Mouse (Mus musculus): ENCODE results near the gene Use1. TPM values are rescaled to one million over a fixed set of nuclear protein-coding genes. Genes with fewer than 3 reads are reported as not detected.

Gene Use1
- polyA plus RNA-seq, 1 experiment from 2014 or later = 109 TPM

DNA sequence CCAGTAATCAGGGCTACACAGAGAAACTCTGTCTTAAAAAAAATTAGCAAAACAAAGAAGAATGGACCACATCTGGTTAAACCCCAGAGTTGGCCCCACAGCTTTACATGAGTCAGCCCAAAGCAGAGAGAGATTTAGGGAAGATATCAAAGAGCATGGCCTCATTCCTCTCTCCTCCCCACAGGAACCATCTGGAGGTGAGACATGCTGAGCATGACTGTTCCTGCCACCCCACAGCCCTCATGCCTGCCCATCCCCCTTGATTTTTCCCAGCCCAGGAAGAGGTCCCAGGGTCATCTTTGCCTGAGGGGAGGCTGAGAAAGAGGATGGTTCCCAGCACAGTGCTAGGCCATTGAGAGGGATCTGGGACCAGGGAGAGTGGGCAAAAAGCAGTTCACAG lies 1.7 kb downstream of the Use1 start:
- H3K9me3 ChIP-seq = no peaks in the 10 kb centered on the region
- no peaks in the 10 kb centered on the region for H3K27me3 ChIP-seq
- H3K4me3 ChIP-seq = no peak overlapping the region
- no peak overlapping the region for H3K27ac ChIP-seq (replicated peaks)
- peaks cover 38% of the 10 kb centered on the region for H3K4me1 ChIP-seq (replicated peaks)
- 0 out of 2 replicates have a peak overlapping the region, but pooled peaks have one; percentile 2 for H3K9ac ChIP-seq
- peaks cover 18% of the 10 kb centered on the region for H3K36me3 ChIP-seq
- H3K4me2 ChIP-seq = no peak overlapping the region
- ATAC-seq (ENCODE audit: low read depth) = no peak

DNA sequence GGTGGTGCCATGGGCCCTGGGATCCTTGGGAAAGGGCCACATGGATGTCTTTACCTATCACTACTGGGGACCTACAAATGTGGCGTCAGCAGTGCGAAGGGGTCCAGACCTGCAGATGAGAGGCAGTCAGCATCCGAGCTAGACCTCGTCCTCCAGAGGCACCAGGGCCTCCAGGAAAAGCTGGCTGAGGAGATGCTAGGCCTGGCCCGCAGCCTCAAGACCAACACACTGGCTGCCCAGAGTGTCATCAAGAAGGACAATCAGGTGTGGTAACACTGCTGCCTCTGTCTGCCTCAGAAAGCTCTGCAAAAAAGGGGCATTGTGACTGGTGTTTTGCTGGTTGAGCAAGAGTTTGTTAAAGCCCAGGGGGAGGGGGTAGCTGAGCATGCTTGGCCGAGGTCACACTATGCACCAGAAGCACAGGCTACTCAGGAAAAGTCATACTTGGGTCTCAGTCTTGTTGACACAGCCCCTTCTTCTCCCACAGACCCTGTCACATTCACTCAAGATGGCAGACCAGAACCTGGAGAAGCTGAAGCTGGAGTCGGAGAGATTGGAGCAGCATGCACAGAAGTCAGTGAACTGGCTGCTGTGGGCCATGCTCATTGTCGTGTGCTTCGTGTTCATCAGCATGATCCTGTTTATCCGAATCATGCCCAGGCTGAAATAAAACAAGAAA lies 2.5 kb downstream of the Use1 start:
- Histone ChIP-seq H3K4me3 (no peak overlapping the region), H3K9ac (0 out of 2 replicates have a peak overlapping the region, but pooled peaks have one; percentile 2), H3K9me3 (no peaks in the 10 kb centered on the region), H3K36me3 (peaks cover 26% of the 10 kb centered on the region), H3K27me3 (no peaks in the 10 kb centered on the region), H3K4me1 (replicated peaks) (peaks cover 38% of the 10 kb centered on the region), H3K4me2 (no peak overlapping the region), H3K27ac (replicated peaks) (no peak overlapping the region)
- ATAC-seq (ENCODE audit: low read depth) = no peak
- 96% methylated on average over 10 of the region's 10 CpGs for WGBS

DNA sequence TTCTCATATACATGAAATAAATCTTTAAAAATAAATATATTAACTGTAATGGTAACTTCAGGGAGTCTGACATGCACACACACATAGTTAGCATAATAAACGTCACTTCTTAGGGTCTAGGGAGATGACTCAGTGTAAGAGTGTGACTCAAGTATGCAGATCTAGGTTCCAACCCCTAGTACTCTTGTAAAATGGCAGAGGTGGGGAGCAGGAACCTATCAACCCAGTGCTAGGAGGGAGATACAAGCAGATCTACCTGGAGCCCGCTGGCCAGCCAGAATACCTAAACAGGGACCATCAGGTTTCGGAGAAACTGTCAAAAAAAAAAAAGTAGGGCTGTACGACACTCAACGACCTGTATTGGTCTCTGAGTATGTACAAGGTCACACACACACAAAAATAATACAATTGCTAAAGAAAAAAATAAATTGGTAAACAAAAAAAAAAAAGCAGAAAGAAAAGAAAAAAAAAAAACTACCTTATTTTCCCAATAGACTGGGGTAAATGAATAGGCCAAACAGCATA lies 4.1 kb downstream of the Use1 start:
- no peaks in the 10 kb centered on the region for H3K9me3 ChIP-seq
- no peak for ATAC-seq (ENCODE audit: low read depth)
- no peaks in the 10 kb centered on the region for H3K27me3 ChIP-seq
- peak overlapping the region; percentile 88 for H3K27ac ChIP-seq (replicated peaks)
- H3K4me3 ChIP-seq = peak overlapping the region; percentile 72
- peak overlapping the region; percentile 55 for H3K4me2 ChIP-seq
- peak overlapping the region; percentile 73 for H3K9ac ChIP-seq
- H3K36me3 ChIP-seq = peaks cover 37% of the 10 kb centered on the region
- peaks cover 44% of the 10 kb centered on the region for H3K4me1 ChIP-seq (replicated peaks)
- 15% methylated on average over 5 of the region's 5 CpGs for WGBS

DNA sequence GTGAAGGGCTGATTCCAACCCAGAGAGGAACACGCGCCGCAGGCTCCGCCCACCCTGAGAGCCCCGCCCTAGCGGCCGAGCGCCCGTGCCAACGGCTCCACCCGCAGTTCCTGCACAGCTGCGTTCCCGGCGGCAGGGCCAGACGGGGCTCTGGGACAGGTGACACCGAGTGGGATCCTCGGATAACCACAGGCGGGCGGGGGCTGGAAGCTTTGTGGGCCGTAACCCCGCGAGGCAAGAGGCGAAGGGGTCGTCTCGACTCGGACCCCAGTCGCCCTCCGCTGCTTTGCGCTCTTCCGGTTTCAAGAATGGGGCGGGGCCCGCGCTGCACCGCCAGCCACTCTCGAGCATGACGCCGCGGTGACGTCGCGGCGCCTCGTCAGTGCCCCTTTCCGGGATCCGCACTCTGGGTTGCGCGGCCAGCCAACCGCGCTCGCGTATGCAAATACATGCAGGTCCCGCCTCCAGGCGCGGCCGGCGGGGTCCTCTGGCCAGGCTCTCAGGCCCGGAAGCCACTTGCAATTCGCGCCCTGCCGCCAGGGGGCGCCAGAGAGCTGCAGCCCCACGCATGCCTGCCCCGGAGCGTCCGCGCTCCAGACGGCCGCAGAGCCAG lies 4.7 kb downstream of the Use1 start, which contains the start of gene Ocel1:
Ocel1 (plus strand) TSS at position 63 of the 613 bp plus-strand sequence.
- Histone ChIP-seq H3K4me2 (peak within 1 kb of the TSS; percentile 55), H3K27ac (replicated peaks) (peak within 1 kb of the TSS; percentile 88), H3K9ac (peak within 1 kb of the TSS; percentile 73), H3K4me1 (replicated peaks) (peaks cover 44% of the 10 kb centered on the region), H3K9me3 (no peaks in the 10 kb centered on the region), H3K4me3 (peak within 1 kb of the TSS; percentile 72), H3K36me3 (peaks cover 37% of the 10 kb centered on the region), H3K27me3 (no peaks in the 10 kb centered on the region)
- 2% methylated on average over 68 of the region's 68 CpGs for WGBS
- peak; percentile 80 for ATAC-seq (ENCODE audit: low read depth)

DNA sequence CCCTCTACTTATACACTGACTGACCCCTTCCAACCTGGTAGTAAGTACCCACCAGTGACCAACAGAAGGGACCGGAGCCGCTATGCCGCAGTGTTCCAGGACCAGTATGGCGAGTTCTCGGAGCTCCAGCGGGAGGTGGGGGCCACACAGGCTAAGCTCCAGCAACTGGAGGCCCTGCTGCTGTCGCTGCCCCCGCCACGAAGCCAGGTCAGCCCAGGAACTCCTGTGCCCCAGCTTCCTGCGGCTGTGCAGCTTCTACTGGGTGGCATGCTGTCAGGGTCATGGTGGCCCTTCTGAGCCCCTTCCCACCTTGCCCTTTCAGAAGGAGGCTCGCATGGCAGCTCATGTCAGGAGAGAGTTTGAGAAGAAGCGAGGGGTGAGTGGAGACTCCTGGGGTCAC lies 5.8 kb downstream of the Use1 start:
- peaks cover 37% of the 10 kb centered on the region for H3K36me3 ChIP-seq
- no peak overlapping the region for H3K27ac ChIP-seq (replicated peaks)
- no peaks in the 10 kb centered on the region for H3K9me3 ChIP-seq
- ATAC-seq (ENCODE audit: low read depth) = no peak
- H3K27me3 ChIP-seq = no peaks in the 10 kb centered on the region
- H3K9ac ChIP-seq = no peak overlapping the region
- no peak overlapping the region for H3K4me3 ChIP-seq
- 83% methylated on average over 12 of the region's 12 CpGs for WGBS
- H3K4me2 ChIP-seq = no peak overlapping the region
- H3K4me1 ChIP-seq (replicated peaks) = peaks cover 52% of the 10 kb centered on the region

DNA sequence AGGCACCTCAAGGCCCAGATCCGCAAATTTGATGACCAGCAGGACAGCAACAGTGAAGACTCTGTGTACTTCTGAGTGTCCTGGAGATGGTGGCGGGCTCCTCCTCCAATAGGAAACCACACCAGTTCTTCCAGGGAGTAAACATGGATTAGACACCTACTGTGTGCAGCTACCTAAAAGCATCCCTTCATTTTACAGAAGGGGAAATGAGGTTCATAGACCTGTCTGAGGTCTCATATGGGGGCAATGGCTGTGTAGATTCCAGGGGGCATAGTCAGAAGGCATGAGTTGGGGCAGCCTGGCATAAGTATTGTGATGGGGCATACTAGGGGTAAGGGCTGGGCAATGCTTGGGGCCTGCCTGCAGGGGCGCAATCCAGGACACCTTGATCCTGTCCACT lies 6.4 kb downstream of the Use1 start:
- 91% methylated on average over 3 of the region's 3 CpGs for WGBS
- peaks cover 42% of the 10 kb centered on the region for H3K36me3 ChIP-seq
- no peak for ATAC-seq (ENCODE audit: low read depth)
- no peak overlapping the region for H3K27ac ChIP-seq (replicated peaks)
- H3K9me3 ChIP-seq = no peaks in the 10 kb centered on the region
- H3K4me3 ChIP-seq = no peak overlapping the region
- H3K4me2 ChIP-seq = no peak overlapping the region
- H3K9ac ChIP-seq = no peak overlapping the region
- H3K27me3 ChIP-seq = no peaks in the 10 kb centered on the region
- peaks cover 46% of the 10 kb centered on the region for H3K4me1 ChIP-seq (replicated peaks)

DNA sequence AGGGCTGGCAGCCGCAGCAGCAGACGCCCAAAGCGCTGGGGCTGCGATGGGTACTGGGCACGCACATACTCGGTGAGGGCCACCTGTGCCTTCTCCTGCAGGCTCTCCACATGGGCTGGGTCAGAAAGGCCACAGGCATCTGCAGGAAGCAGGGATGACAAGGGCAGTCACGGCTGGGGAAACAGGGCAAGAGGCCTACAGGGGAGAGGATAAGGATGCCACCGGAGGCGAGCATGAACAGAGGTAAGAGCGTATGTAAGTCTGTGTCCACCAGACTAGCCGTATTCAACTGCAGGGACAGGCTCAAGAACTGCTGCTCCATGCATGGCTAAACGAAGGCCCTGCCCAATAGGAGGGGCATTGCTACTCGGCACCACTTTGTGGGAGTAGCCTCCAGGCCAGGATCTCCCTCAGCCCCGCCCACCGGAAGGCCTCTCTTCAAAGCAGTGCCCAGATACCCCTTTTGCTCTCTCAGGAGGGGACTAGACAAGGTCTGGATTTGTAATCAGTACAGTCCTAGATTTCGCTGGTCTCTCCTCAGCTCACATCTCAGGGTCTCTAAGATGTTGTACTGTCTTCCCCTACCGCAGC lies 8.1 kb downstream of the Use1 start:
- Histone ChIP-seq H3K4me3 (no peak overlapping the region), H3K4me2 (no peak overlapping the region), H3K9me3 (no peaks in the 10 kb centered on the region), H3K27ac (replicated peaks) (no peak overlapping the region), H3K4me1 (replicated peaks) (peaks cover 49% of the 10 kb centered on the region), H3K9ac (no peak overlapping the region), H3K27me3 (no peaks in the 10 kb centered on the region), H3K36me3 (peaks cover 32% of the 10 kb centered on the region)
- ATAC-seq (ENCODE audit: low read depth) = no peak
- WGBS = 77% methylated on average over 17 of the region's 17 CpGs

DNA sequence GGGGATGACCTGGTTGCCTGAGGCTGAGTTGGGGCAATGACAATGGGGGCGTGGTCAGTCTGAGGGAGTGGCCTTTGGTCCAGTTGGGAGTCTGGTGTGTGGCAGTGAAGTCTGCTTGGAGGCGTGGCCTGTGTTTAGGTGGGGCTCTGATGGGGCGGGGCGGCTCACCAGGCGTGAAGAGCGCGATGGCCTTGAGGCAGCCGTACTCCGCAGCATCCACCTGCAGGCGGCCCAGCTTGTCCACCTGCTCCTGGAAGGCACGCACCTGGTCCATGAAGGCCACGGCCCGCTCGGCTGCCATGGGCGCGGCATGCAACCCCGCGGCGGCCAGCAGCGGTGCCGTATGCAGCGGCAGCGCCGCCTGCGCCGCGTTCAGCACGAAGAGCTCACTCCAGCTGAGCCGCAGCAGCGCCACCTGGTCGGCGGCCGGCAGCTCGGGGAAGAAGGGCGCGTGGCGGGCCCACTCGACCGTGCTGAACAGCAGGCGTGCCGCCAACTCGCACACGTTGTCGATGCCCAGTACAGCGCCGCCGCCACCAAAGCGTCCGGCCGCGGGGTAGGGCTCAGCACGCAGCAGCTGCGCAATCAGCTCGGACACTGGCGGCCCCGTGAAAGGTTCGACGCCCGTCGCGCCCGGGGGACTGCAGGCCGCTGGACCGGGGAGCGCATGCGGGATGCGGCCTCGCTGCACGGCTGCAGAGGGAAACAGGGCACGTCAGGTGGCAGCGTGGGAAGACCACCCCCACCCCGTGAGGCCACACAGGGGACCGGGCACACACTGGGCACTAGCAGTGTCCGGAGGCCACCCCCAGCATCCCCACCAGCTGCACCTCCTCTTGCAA lies 9.2 kb downstream of the Use1 start:
- Histone ChIP-seq H3K27me3 (no peaks in the 10 kb centered on the region), H3K4me3 (peak overlapping the region; percentile 38), H3K9me3 (no peaks in the 10 kb centered on the region), H3K27ac (replicated peaks) (peak overlapping the region; percentile 82), H3K4me1 (replicated peaks) (peaks cover 53% of the 10 kb centered on the region), H3K4me2 (peak overlapping the region; percentile 64), H3K9ac (peak overlapping the region; percentile 71), H3K36me3 (peaks cover 29% of the 10 kb centered on the region)
- ATAC-seq (ENCODE audit: low read depth) = peak; percentile 2; the same call in 1 of the 2 replicates
- WGBS = 5% methylated on average over 74 of the region's 74 CpGs

DNA sequence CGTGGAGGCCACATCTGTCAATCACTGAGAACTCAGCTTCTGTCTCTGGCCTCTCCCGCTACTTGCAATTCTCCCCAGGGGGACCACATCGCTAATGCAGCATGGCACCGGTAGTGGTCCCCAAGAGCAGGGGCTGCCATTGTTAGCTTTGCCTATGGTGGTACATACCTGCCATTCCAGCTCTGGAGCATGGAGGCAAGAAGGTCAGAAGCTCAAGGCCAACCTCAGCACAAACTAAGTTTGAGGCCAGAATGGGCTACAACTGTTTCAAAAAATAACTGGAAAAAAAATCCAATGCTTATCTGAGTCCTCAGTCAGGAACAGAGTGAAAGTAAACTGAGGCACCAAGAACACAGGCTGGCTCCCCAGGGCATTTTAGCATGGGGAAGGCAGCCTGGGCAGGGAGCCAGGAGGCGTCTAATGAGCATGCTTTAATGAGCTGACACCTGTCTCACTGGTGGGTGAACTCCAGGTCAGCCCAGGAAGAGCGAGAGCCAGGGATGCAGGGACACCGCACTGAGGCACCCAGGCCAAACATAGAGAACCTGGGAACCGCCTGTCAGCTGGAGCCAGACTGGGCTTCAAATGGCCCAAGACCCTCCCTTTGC lies 9.9 kb downstream of the Use1 start:
- no peaks in the 10 kb centered on the region for H3K9me3 ChIP-seq
- peak overlapping the region; percentile 82 for H3K27ac ChIP-seq (replicated peaks)
- peaks cover 59% of the 10 kb centered on the region for H3K4me1 ChIP-seq (replicated peaks)
- H3K4me3 ChIP-seq = peak overlapping the region; percentile 38
- H3K9ac ChIP-seq = peak overlapping the region; percentile 71
- H3K36me3 ChIP-seq = peaks cover 29% of the 10 kb centered on the region
- H3K4me2 ChIP-seq = peak overlapping the region; percentile 64
- H3K27me3 ChIP-seq = no peaks in the 10 kb centered on the region
- ATAC-seq (ENCODE audit: low read depth) = no peak
- 26% methylated on average over 8 of the region's 8 CpGs for WGBS

DNA sequence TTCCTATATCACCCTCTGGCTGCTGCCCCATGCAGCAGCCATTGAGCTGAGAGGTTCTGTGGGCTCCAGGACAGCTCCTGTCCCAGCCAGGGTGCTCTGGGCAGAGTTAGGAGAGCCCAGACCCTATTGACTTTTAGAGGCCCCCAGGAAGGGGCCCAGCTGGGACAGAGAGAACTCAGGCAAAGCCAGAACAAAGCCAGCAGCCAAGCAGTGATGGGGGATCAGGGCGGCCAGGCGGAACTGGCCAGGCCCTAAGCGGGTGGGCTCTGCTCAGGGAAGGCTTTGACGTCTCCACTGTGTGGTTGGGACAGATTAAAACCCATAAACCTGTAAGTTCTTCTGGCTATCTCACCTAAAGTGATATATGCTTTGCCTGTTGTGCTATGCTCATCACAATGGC lies 12.4 kb downstream of the Use1 start:
- Histone ChIP-seq H3K27me3 (no peaks in the 10 kb centered on the region), H3K27ac (replicated peaks) (no peak overlapping the region), H3K9ac (peak overlapping the region; percentile 83), H3K4me3 (peak overlapping the region; percentile 80; the same call in 1 of the 2 replicates), H3K4me1 (replicated peaks) (peaks cover 73% of the 10 kb centered on the region), H3K4me2 (peak overlapping the region; percentile 99), H3K9me3 (no peaks in the 10 kb centered on the region), H3K36me3 (peaks cover 19% of the 10 kb centered on the region)
- WGBS = 26% methylated on average over 4 of the region's 4 CpGs
- no peak for ATAC-seq (ENCODE audit: low read depth)

DNA sequence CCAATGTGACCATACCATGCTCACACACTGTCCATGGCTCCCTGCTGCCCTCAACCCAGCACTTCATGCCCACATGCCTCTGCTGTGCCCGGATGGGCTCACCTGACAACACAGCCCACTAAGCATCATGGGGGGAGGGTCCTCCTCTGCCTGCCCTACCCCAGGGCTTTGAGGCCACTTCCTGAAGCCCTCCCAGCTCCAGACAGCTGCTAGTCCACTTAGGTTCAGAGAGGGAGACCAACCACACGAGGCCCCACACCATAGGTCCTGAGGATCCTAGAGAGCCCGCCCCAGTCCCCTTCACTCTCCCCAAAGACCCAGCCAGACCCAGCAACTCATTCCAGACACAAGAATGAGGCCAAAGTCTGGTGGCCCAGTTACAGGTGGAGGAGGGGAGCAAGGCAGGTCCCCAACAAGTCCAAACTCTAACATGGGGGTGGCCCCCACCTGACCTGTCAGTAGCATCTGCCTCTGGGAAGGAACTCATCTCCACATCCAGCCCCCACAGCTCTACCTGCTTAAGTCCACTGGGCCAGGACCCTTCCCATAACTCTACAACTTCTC lies 12.9 kb downstream of the Use1 start:
- Histone ChIP-seq H3K9ac (peak overlapping the region; percentile 83), H3K4me3 (peak overlapping the region; percentile 80), H3K4me1 (replicated peaks) (peaks cover 73% of the 10 kb centered on the region), H3K27ac (replicated peaks) (no peak overlapping the region), H3K27me3 (no peaks in the 10 kb centered on the region), H3K9me3 (no peaks in the 10 kb centered on the region), H3K4me2 (peak overlapping the region; percentile 99), H3K36me3 (peaks cover 13% of the 10 kb centered on the region; the same call in 1 of the 2 replicates)
- 47% methylated on average over 3 of the region's 3 CpGs for WGBS
- ATAC-seq (ENCODE audit: low read depth) = no peak

All from neural tube, embryonic 13.5 days (tissue).